Mouse (Mus musculus): ENCODE measurements around the gene Txndc5. TPM values are rescaled to one million over a fixed set of nuclear protein-coding genes. Genes with fewer than 3 reads are reported as not detected.

Gene Txndc5
- total and polyA plus RNA-seq, 3 experiments, result 120 to 145 (median 131) TPM

DNA sequence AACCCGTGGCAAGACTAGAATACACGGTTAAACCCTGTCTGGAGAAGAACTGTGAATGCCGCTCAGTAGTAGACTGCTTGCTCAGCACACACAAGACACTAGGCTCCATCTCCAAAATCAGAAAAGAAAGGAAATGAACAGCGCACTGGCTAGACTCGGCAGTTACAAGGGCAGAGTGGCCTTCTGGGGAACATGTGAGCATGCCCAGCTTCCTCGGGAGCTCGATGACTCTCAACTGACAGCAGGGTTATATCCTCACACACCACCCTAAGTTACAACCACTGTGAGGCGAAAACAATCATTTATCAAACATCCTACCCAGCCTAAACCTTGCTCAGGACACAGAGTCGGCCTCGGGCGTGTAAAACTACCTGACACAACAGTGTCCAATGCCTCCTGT is 8.3 kb downstream of the Txndc5 start:
- H3K79me2 ChIP-seq (replicated peaks; ENCODE audit: control insufficient read depth, extremely low read depth, insufficient read depth, poor library complexity, severe bottlenecking), result peaks cover 53% of the 10 kb centered on the region
- H3K36me3 ChIP-seq (replicated peaks in 1 of 2; ENCODE audit: control insufficient read depth in 1 of 2, insufficient read depth in 1 of 2, low read length in 1 of 2), result peaks cover 59 to 100% of the 10 kb centered on the region in 2 experiments
- no peak for TF ChIP-seq RCOR1 (conservative IDR thresholded peaks at IDR 0.05; ENCODE audit: low read depth, low read length)
- TF ChIP-seq MAZ (IDR thresholded peaks at IDR 0.05; ENCODE audit: low read depth, low read length), result no peak
- TF ChIP-seq HCFC1 (IDR thresholded peaks at IDR 0.05; ENCODE audit: low read depth, low read length), result no peak
- TF ChIP-seq POLR2A (IDR thresholded peaks at IDR 0.05; ENCODE audit: low read depth, low read length), result no peak
- dilution Hi-C loops (cut with MboI; ENCODE audit: extremely low pct_ligation_motif_present, extremely low pct_unique_long_range_greater_than_20kb, low sequenced_read_pairs) (no loop called here), in situ Hi-C loops (cut with MboI; ENCODE audit: low pct_ligation_motif_present, low pct_unique_long_range_greater_than_20kb, low sequenced_read_pairs) (no loop called here)
- peak overlapping the region in 1 of 3 experiments; percentile 26 for H3K4me3 ChIP-seq (replicated peaks in 1 of 3; ENCODE audit: low read depth in 2 of 3, low read length in 2 of 3, poor library complexity in 1 of 3)
- no peak overlapping the region for H3K9ac ChIP-seq (ENCODE audit: insufficient read depth, low read depth)
- peaks cover 23 to 57% of the 10 kb centered on the region in 2 experiments for H3K4me1 ChIP-seq (ENCODE audit: control insufficient read depth in 1 of 2, insufficient read depth in 2 of 2)
- H3K27me3 ChIP-seq (replicated peaks), result no peaks in the 10 kb centered on the region
- no peak for DNase-seq (ENCODE audit: extremely low read depth)
- peaks cover 33% of the 10 kb centered on the region for H3K9me3 ChIP-seq (replicated peaks; ENCODE audit: low read length)
- no peak overlapping the region for H3K4me2 ChIP-seq (ENCODE audit: insufficient read depth, low read depth, poor library complexity, severe bottlenecking)
- H3K27ac ChIP-seq (ENCODE audit: insufficient read depth, low read depth), result peak overlapping the region; percentile 18

GRCm38 (mm10) chr13:38516582-38516981 is 12.0 kb downstream of the Txndc5 start:
- dilution Hi-C loops (cut with MboI; ENCODE audit: extremely low pct_ligation_motif_present, extremely low pct_unique_long_range_greater_than_20kb, low sequenced_read_pairs), result no loop called here

DNA sequence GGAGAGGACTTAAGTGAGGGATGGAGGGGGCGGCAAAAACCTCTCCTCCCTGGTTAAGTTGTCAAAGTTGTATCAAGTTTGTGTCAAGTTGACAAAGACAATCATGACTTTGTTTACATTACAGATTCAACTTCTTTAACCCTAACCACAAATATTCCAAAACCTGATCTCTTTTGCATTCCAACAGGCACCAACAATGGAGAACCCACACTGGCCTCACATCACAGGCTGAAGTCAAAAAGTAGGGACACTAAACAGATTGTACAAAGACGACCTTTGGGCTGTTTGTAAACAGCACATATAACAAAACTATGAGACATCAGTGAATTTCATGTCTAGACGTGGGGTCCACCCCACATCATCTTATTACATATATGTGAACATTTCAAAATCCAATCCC is 12.8 kb downstream of the Txndc5 start:
- Histone ChIP-seq H3K4me2 (ENCODE audit: insufficient read depth, low read depth, poor library complexity, severe bottlenecking) (no peak overlapping the region), H3K79me2 (replicated peaks; ENCODE audit: control insufficient read depth, extremely low read depth, insufficient read depth, poor library complexity, severe bottlenecking) (peaks cover 31% of the 10 kb centered on the region), H3K9ac (ENCODE audit: insufficient read depth, low read depth) (no peak overlapping the region), H3K27ac (ENCODE audit: insufficient read depth, low read depth) (no peak overlapping the region), H3K27me3 (replicated peaks) (no peaks in the 10 kb centered on the region), H3K9me3 (replicated peaks; ENCODE audit: low read length) (no peaks in the 10 kb centered on the region), H3K36me3 (replicated peaks in 1 of 2; ENCODE audit: control insufficient read depth in 1 of 2, insufficient read depth in 1 of 2, low read length in 1 of 2) (peaks cover 70 to 94% of the 10 kb centered on the region in 2 experiments), H3K4me3 (replicated peaks in 1 of 3; ENCODE audit: low read depth in 2 of 3, low read length in 2 of 3, poor library complexity in 1 of 3) (no peak overlapping the region), H3K4me1 (ENCODE audit: control insufficient read depth in 1 of 2, insufficient read depth in 2 of 2) (peaks cover 14 to 35% of the 10 kb centered on the region in 2 experiments)
- dilution Hi-C loops (cut with MboI; ENCODE audit: extremely low pct_ligation_motif_present, extremely low pct_unique_long_range_greater_than_20kb, low sequenced_read_pairs), result no loop called here
- DNase-seq (ENCODE audit: extremely low read depth), result no peak
- TF ChIP-seq PAX5 (IDR thresholded peaks at IDR 0.05; ENCODE audit: low read length) (no peak), MAZ (IDR thresholded peaks at IDR 0.05; ENCODE audit: low read depth, low read length) (no peak), MXI1 (IDR thresholded peaks at IDR 0.05; ENCODE audit: low read depth, low read length) (no peak), JUN (IDR thresholded peaks at IDR 0.05; ENCODE audit: insufficient read depth, low read depth, low read length) (no peak), USF2 (conservative IDR thresholded peaks at IDR 0.05; ENCODE audit: low read depth, low read length) (no peak), NRF1 (IDR thresholded peaks at IDR 0.05; ENCODE audit: low read depth, low read length) (no peak), BHLHE40 (IDR thresholded peaks at IDR 0.05; ENCODE audit: low read depth, low read length) (no peak), IRF4 (IDR thresholded peaks at IDR 0.05; ENCODE audit: low read depth, low read length) (no peak), TCF12 (IDR thresholded peaks at IDR 0.05; ENCODE audit: low read depth, low read length) (no peak), TBP (conservative IDR thresholded peaks at IDR 0.05; ENCODE audit: low read depth, low read length) (no peak), MEF2A (IDR thresholded peaks at IDR 0.05; ENCODE audit: borderline replicate concordance, low read depth, low read length) (no peak), MAX (IDR thresholded peaks at IDR 0.05; ENCODE audit: low read length) (no peak), ELF1 (IDR thresholded peaks at IDR 0.05; ENCODE audit: low read depth, low read length) (no peak), ZC3H11A (IDR thresholded peaks at IDR 0.05; ENCODE audit: low read depth, low read length) (no peak), CHD1 (IDR thresholded peaks at IDR 0.05; ENCODE audit: low read depth, low read length) (no peak), SMC3 (IDR thresholded peaks at IDR 0.05; ENCODE audit: low read depth, low read length) (no peak), CHD2 (IDR thresholded peaks at IDR 0.05; ENCODE audit: low read length) (no peak)
- in situ Hi-C loops (cut with MboI; ENCODE audit: low pct_ligation_motif_present, low pct_unique_long_range_greater_than_20kb, low sequenced_read_pairs), result no loop called here

More at GRCm38 (mm10) chr13:38516582-38516981, 12.0 kb downstream of the Txndc5 start:
- Histone ChIP-seq H3K4me1 (ENCODE audit: control insufficient read depth in 1 of 2, insufficient read depth in 2 of 2) (peaks cover 18 to 42% of the 10 kb centered on the region in 2 experiments), H3K4me2 (ENCODE audit: insufficient read depth, low read depth, poor library complexity, severe bottlenecking) (no peak overlapping the region), H3K9ac (ENCODE audit: insufficient read depth, low read depth) (no peak overlapping the region), H3K79me2 (replicated peaks; ENCODE audit: control insufficient read depth, extremely low read depth, insufficient read depth, poor library complexity, severe bottlenecking) (peaks cover 35% of the 10 kb centered on the region), H3K36me3 (replicated peaks in 1 of 2; ENCODE audit: control insufficient read depth in 1 of 2, insufficient read depth in 1 of 2, low read length in 1 of 2) (peaks cover 74 to 98% of the 10 kb centered on the region in 2 experiments), H3K27ac (ENCODE audit: insufficient read depth, low read depth) (no peak overlapping the region), H3K9me3 (replicated peaks; ENCODE audit: low read length) (no peaks in the 10 kb centered on the region), H3K4me3 (replicated peaks in 1 of 3; ENCODE audit: low read depth in 2 of 3, low read length in 2 of 3, poor library complexity in 1 of 3) (no peak overlapping the region), H3K27me3 (replicated peaks) (no peaks in the 10 kb centered on the region)
- peak; percentile 58 for TF ChIP-seq USF1 (IDR thresholded peaks at IDR 0.05; ENCODE audit: low read depth, low read length)
- TF ChIP-seq PAX5 (IDR thresholded peaks at IDR 0.05; ENCODE audit: low read length), result no peak
- no peak for TF ChIP-seq E2F4 (IDR thresholded peaks at IDR 0.05; ENCODE audit: insufficient replicate concordance, low read depth, low read length)
- TF ChIP-seq USF2 (conservative IDR thresholded peaks at IDR 0.05; ENCODE audit: low read depth, low read length), result peak; percentile 47; the same call in 1 of the 2 replicates
- in situ Hi-C loops (cut with MboI; ENCODE audit: low pct_ligation_motif_present, low pct_unique_long_range_greater_than_20kb, low sequenced_read_pairs), result no loop called here
- no peak for DNase-seq (ENCODE audit: extremely low read depth)

Data from CH12.LX (cell line).